8 mouse cellular contexts compared by ENCODE assay signal in the genomic region with DNA sequence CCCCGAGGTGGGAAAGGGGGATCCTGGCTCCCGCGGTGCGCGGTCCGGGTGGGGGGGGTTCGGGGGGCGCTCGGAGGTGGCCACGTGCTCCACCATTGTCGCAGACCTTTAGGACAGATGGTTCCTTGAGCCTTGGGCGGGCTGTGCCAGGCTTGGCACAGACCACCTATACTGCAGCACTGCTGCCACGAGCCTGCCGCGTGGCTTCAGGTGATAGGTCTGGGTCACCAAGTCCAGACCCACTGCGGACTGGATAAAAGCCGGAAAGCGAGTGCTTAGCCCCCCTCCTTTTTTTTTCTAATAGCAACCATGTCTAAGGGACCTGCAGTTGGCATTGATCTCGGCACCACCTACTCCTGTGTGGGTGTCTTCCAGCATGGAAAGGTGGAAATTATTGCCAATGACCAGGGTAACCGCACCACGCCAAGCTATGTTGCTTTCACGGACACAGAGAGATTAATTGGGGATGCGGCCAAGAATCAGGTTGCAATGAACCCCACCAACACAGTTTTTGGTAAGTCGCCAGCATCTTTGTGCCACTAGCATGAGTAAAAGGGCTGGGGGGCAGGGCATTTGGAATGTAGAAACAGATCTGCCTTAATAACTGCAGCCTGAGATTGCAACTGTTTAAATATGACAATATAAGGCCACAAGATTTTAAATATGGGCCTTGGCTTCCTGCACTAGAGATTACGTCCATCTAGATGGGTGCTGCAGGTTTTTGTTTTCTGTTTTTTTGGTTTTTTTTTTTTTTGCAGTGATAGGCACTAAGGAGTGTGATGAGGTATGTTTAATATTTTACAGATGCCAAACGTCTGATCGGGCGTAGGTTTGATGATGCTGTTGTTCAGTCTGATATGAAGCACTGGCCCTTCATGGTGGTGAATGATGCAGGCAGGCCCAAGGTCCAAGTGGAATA. TPM values are rescaled to one million over a fixed set of nuclear protein-coding genes. Genes with fewer than 3 reads are reported as not detected.
A peak's percentile ranks its signal among the peaks of the same experiment; 100 is the strongest.
DNase-seq lines count a peak whose midpoint lies in the region; ATAC-seq and TF ChIP-seq lines count a peak whose summit lies in the region.
"Not testable (repeated sequence)": the region's sequence is repeated elsewhere in the genome, so short reads cannot be mapped to it uniquely, and the experiment has no call there.

No protein-coding gene starts in this region.

- peak overlapping the region; percentile 90 to 99 for H3K4me3 ChIP-seq in ES-E14 (ENCODE audit: insufficient read depth in 1 of 2, low read depth in 1 of 2, low read length in 2 of 2, poor library complexity in 1 of 2, severe bottlenecking in 1 of 2)
- peak overlapping the region; percentile 95 for H3K4me3 ChIP-seq in embryonic facial prominence, embryonic 14.5 days (ENCODE audit: low read depth, low read length)
- peak overlapping the region; percentile 100 for H3K4me3 ChIP-seq in heart, embryonic 11.5 days (ENCODE audit: low read depth, low read length)
- H3K4me3 ChIP-seq in limb, embryonic 12.5 days (replicated peaks) = peak overlapping the region; percentile 98
- peak overlapping the region; percentile 76 for H3K4me3 ChIP-seq in small intestine, adult 2 months (ENCODE audit: low read depth, low read length)

- H3K4me2 ChIP-seq in embryonic facial prominence, embryonic 14.5 days (ENCODE audit: low read depth, low read length) = peak overlapping the region; percentile 70
- H3K4me2 ChIP-seq in heart, embryonic 11.5 days = peak overlapping the region; percentile 75
- peak overlapping the region; percentile 71 for H3K4me2 ChIP-seq in limb, embryonic 12.5 days

- not testable (repeated sequence) for TF ChIP-seq POLR2A in small intestine, adult 2 months (IDR thresholded peaks at IDR 0.05; ENCODE audit: low read depth, low read length)

- peaks cover 34% of the 10 kb centered on the region for H3K36me3 ChIP-seq in ES-E14 (ENCODE audit: control insufficient read depth, insufficient read depth, low read length, poor library complexity, severe bottlenecking)
- H3K36me3 ChIP-seq in embryonic facial prominence, embryonic 14.5 days (ENCODE audit: control insufficient read depth, insufficient read depth, low read length) = peaks cover 49% of the 10 kb centered on the region
- peaks cover 12% of the 10 kb centered on the region for H3K36me3 ChIP-seq in heart, embryonic 11.5 days (ENCODE audit: control insufficient read depth, insufficient read depth, low read length)
- H3K36me3 ChIP-seq in limb, embryonic 12.5 days = peaks cover 43% of the 10 kb centered on the region
- peaks cover 31% of the 10 kb centered on the region for H3K36me3 ChIP-seq in small intestine, adult 2 months (ENCODE audit: control insufficient read depth, insufficient read depth, low read length)

- in situ Hi-C loops in ES-E14 (cut with MboI; ENCODE audit: low sequenced_read_pairs in 2 of 2, unreplicated experiment in 2 of 2) = not testable (repeated sequence)

- under 1% methylated on average over 22 of the region's 28 CpGs for WGBS in embryonic facial prominence, embryonic 14.5 days
- WGBS in heart, embryonic 11.5 days (ENCODE audit: insufficient replicate concordance) = under 1% methylated on average over 28 of the region's 28 CpGs
- WGBS in limb, embryonic 12.5 days = under 1% methylated on average over 28 of the region's 28 CpGs
- under 1% methylated on average over 28 of the region's 28 CpGs for WGBS in small intestine, adult 2 months

- H3K4me1 ChIP-seq in ES-E14 (ENCODE audit: control insufficient read depth in 2 of 2, insufficient read depth in 2 of 2, low read length in 2 of 2, poor library complexity in 1 of 2); heart, embryonic 11.5 days (ENCODE audit: control insufficient read depth, insufficient read depth, low read length); small intestine, adult 2 months (ENCODE audit: control insufficient read depth, insufficient read depth, insufficient read length, low read length): not testable (repeated sequence)
- H3K4me1 ChIP-seq in embryonic facial prominence, embryonic 14.5 days (ENCODE audit: control insufficient read depth, insufficient read depth, low read length) = peaks cover 16% of the 10 kb centered on the region; the same call in 1 of the 2 replicates
- peaks cover 40% of the 10 kb centered on the region for H3K4me1 ChIP-seq in limb, embryonic 12.5 days (replicated peaks)

- peak; percentile 24; the same call in 1 of the 2 replicates for ATAC-seq in cerebellum, adult (ENCODE audit: insufficient number of reproducible peaks, low FRiP score, low TSS enrichment)
- 0 out of 2 replicates have a peak, but pooled peaks have one; percentile 0 for ATAC-seq in embryonic facial prominence, embryonic 14.5 days (ENCODE audit: low read depth)
- peak; percentile 1; the same call in 1 of the 2 replicates for ATAC-seq in heart, embryonic 11.5 days (replicated peaks; ENCODE audit: insufficient number of reproducible peaks, low FRiP score, low TSS enrichment)
- peak; percentile 3; the same call in 1 of the 2 replicates for ATAC-seq in limb, embryonic 12.5 days (ENCODE audit: insufficient number of reproducible peaks, insufficient read depth, low FRiP score, low TSS enrichment, low read depth)
- ATAC-seq in megakaryocyte progenitor cell, adult 5-6 weeks (replicated peaks; ENCODE audit: poor library complexity) = peak; percentile 2

- peak overlapping the region; percentile 100 for H3K9ac ChIP-seq in ES-E14 (ENCODE audit: insufficient read depth, low read depth, low read length, poor library complexity, severe bottlenecking)
- H3K9ac ChIP-seq in embryonic facial prominence, embryonic 14.5 days (ENCODE audit: low read depth, low read length) = peak overlapping the region; percentile 97
- H3K9ac ChIP-seq in heart, embryonic 11.5 days (ENCODE audit: low read depth, low read length) = peak overlapping the region; percentile 100
- H3K9ac ChIP-seq in limb, embryonic 12.5 days (replicated peaks) = peak overlapping the region; percentile 99

- DNase-seq in ES-E14 (ENCODE audit: low read depth, low spot score) = not testable (repeated sequence)
- DNase-seq in embryonic facial prominence, embryonic 14.5 days (ENCODE audit: low spot score) = peak; percentile 79
- peak; percentile 52 for DNase-seq in kidney, adult 11 months

- not testable (repeated sequence) for TF ChIP-seq CTCF in small intestine, adult 2 months (IDR thresholded peaks at IDR 0.05; ENCODE audit: extremely low read depth, insufficient read length, insufficient replicate concordance, low read depth, low read length)

- not testable (repeated sequence) for H3K9me3 ChIP-seq in ES-E14 (ENCODE audit: control insufficient read depth, insufficient read depth, low read depth, low read length); embryonic facial prominence, embryonic 14.5 days (ENCODE audit: control insufficient read depth, low read length); heart, embryonic 11.5 days (replicated peaks; ENCODE audit: control insufficient read depth, low read length); limb, embryonic 12.5 days

- peak overlapping the region; percentile 100 for H3K27ac ChIP-seq in ES-E14 (ENCODE audit: insufficient read depth, low read depth, low read length, poor library complexity, severe bottlenecking)
- H3K27ac ChIP-seq in embryonic facial prominence, embryonic 14.5 days (replicated peaks; ENCODE audit: low read depth, low read length) = peak overlapping the region; percentile 94
- peak overlapping the region; percentile 94 for H3K27ac ChIP-seq in heart, embryonic 11.5 days (ENCODE audit: low read depth, low read length)
- peak overlapping the region; percentile 93 for H3K27ac ChIP-seq in limb, embryonic 12.5 days
- H3K27ac ChIP-seq in small intestine, adult 2 months (ENCODE audit: insufficient read depth, low read depth, low read length) = peak overlapping the region; percentile 73

- not testable (repeated sequence) for H3K27me3 ChIP-seq in embryonic facial prominence, embryonic 14.5 days (replicated peaks; ENCODE audit: control insufficient read depth, insufficient read depth, low read length); heart, embryonic 11.5 days (ENCODE audit: control insufficient read depth, insufficient read depth, low read length); limb, embryonic 12.5 days; small intestine, adult 2 months (ENCODE audit: control insufficient read depth, insufficient read depth, low read length)

TF ChIP-seq in ES-E14, 5 proteins besides CTCF, POLR2A, EP300 and RAD21:
- peak; percentile 67 for TF ChIP-seq ZNF384 (IDR thresholded peaks at IDR 0.05; ENCODE audit: low read depth, low read length)
TF ChIP-seq in ES-E14: peak in this region for 1; not testable (repeated sequence) for 4.

RNA-seq across cellular contexts. Expression of a gene that starts 1.1 kb away (rescaled TPM):
- 3,361 and 3,988 TPM in 2 replicates for total RNA-seq in ES-E14 (2012; rRNA removed)
- polyA plus RNA-seq in embryonic facial prominence, embryonic 14.5 days (2014; fragmentation: Nextera tagmentation; extraction: Ambion mirVana) = 2,298 and 2,577 TPM in 2 replicates
- 2,531 and 2,677 TPM in 2 replicates for polyA plus RNA-seq in heart, embryonic 11.5 days (2014; fragmentation: Nextera tagmentation; extraction: Ambion mirVana)
- polyA plus RNA-seq in limb, embryonic 12.5 days (2016; fragmentation: Nextera tagmentation; extraction: Ambion mirVana) = 2,429 and 2,480 TPM in 2 replicates
- 3,635 and 4,207 TPM in 2 replicates for total RNA-seq in megakaryocyte progenitor cell, adult 5-6 weeks (2015)
- total RNA-seq in megakaryocyte progenitor cell, adult 5-6 weeks (2017) = 4,709 and 5,125 TPM in 2 replicates
- polyA plus RNA-seq in small intestine, adult 2 months (2012; rRNA removed) = 685 and 816 TPM in 2 replicates
